13 mouse cellular contexts compared by ENCODE assay signal in genomic region chr11:62555896-62556412, GRCm38 (mm10). TPM values are rescaled to one million over a fixed set of nuclear protein-coding genes. Genes with fewer than 3 reads are reported as not detected.
DNase-seq lines count a peak whose midpoint lies in the region; ATAC-seq lines count a peak whose summit lies in the region.
"Had no signal": no experiment of that assay in that cellular context is flagged by ENCODE, and none has a peak within 500 bp of the region (broad histone marks: within the 10 kb centered on the region; RNA-seq: fewer than 3 reads in every experiment).

No protein-coding gene starts in this region.

- no peaks in the 10 kb centered on the region; the same call in 1 of the 2 replicates for H3K9me3 ChIP-seq in erythroblast, embryonic 14.5 days (ENCODE audit: control insufficient read depth, low read length)
- no peaks in the 10 kb centered on the region for H3K9me3 ChIP-seq in hindbrain, embryonic 14.5 days (ENCODE audit: control insufficient read depth, low read length)
- no peaks in the 10 kb centered on the region for H3K9me3 ChIP-seq in hindbrain, embryonic 16.5 days (ENCODE audit: control insufficient read depth, low read length)
- no peaks in the 10 kb centered on the region for H3K9me3 ChIP-seq in midbrain, embryonic 13.5 days
- H3K9me3 ChIP-seq in midbrain, embryonic 14.5 days (ENCODE audit: control insufficient read depth, low read length) = no peaks in the 10 kb centered on the region
- H3K9me3 ChIP-seq: embryonic facial prominence, embryonic 15.5 days; heart, embryonic 15.5 days had no signal

- H3K4me3 ChIP-seq in erythroblast, embryonic 14.5 days (replicated peaks) = peak overlapping the region; percentile 8
- no peak overlapping the region for H3K4me3 ChIP-seq in hindbrain, embryonic 14.5 days (replicated peaks; ENCODE audit: low read length)
- no peak overlapping the region for H3K4me3 ChIP-seq in hindbrain, embryonic 16.5 days (ENCODE audit: low read length)
- no peak overlapping the region for H3K4me3 ChIP-seq in midbrain, embryonic 13.5 days (replicated peaks)
- no peak overlapping the region for H3K4me3 ChIP-seq in midbrain, embryonic 14.5 days (replicated peaks; ENCODE audit: low read depth, low read length)
- H3K4me3 ChIP-seq: embryonic facial prominence, embryonic 15.5 days; heart, embryonic 15.5 days; layer of hippocampus, adult 2 months had no signal

- H3K27ac ChIP-seq in hindbrain, embryonic 14.5 days = no peak overlapping the region
- no peak overlapping the region for H3K27ac ChIP-seq in hindbrain, embryonic 16.5 days (ENCODE audit: low read depth, low read length)
- H3K27ac ChIP-seq in midbrain, embryonic 13.5 days = no peak overlapping the region
- no peak overlapping the region for H3K27ac ChIP-seq in midbrain, embryonic 14.5 days (replicated peaks; ENCODE audit: low read depth, low read length)
- H3K27ac ChIP-seq: embryonic facial prominence, embryonic 15.5 days; heart, embryonic 15.5 days; layer of hippocampus, adult 2 months; macrophage had no signal

- no peak for ATAC-seq in erythroblast, adult 5-6 weeks (replicated peaks; ENCODE audit: low FRiP score, poor library complexity, severe bottlenecking)
- ATAC-seq in hindbrain, embryonic 14.5 days (ENCODE audit: low FRiP score) = no peak
- no peak for ATAC-seq in hindbrain, embryonic 16.5 days
- no peak for ATAC-seq in midbrain, embryonic 13.5 days
- ATAC-seq in midbrain, embryonic 14.5 days (ENCODE audit: low FRiP score, low TSS enrichment) = no peak
- ATAC-seq in frontal cortex, adult (ENCODE audit: low TSS enrichment) = no peak
- ATAC-seq: inflammation-experienced regulatory T-cells, adult 6 months had no signal

- peaks cover 34% of the 10 kb centered on the region for H3K4me1 ChIP-seq in erythroblast, embryonic 14.5 days (ENCODE audit: control insufficient read depth)
- H3K4me1 ChIP-seq in hindbrain, embryonic 14.5 days (replicated peaks; ENCODE audit: control insufficient read depth, insufficient read depth, low read length) = peaks cover 27% of the 10 kb centered on the region
- H3K4me1 ChIP-seq in hindbrain, embryonic 16.5 days (ENCODE audit: control insufficient read depth, insufficient read depth, low read depth, low read length) = peaks cover 21% of the 10 kb centered on the region
- H3K4me1 ChIP-seq in midbrain, embryonic 13.5 days (replicated peaks) = peaks cover 39% of the 10 kb centered on the region
- H3K4me1 ChIP-seq in midbrain, embryonic 14.5 days (ENCODE audit: control insufficient read depth, insufficient read depth, low read length) = peaks cover 29% of the 10 kb centered on the region

- peaks cover 39% of the 10 kb centered on the region for H3K36me3 ChIP-seq in erythroblast, embryonic 14.5 days (ENCODE audit: control insufficient read depth)
- H3K36me3 ChIP-seq in hindbrain, embryonic 14.5 days (replicated peaks; ENCODE audit: control insufficient read depth, insufficient read depth) = peaks cover 28% of the 10 kb centered on the region
- peaks cover 10% of the 10 kb centered on the region for H3K36me3 ChIP-seq in hindbrain, embryonic 16.5 days (ENCODE audit: control insufficient read depth, insufficient read depth, low read length)
- peaks cover 25% of the 10 kb centered on the region for H3K36me3 ChIP-seq in midbrain, embryonic 13.5 days
- H3K36me3 ChIP-seq in midbrain, embryonic 14.5 days (ENCODE audit: control insufficient read depth, insufficient read depth, low read length) = peaks cover 22% of the 10 kb centered on the region

- H3K4me2 ChIP-seq in hindbrain, embryonic 14.5 days (replicated peaks) = peak overlapping the region; percentile 100; the same call in 1 of the 2 replicates
- no peak overlapping the region for H3K4me2 ChIP-seq in hindbrain, embryonic 16.5 days (ENCODE audit: low read length)
- peak overlapping the region; percentile 97 for H3K4me2 ChIP-seq in midbrain, embryonic 13.5 days (replicated peaks)
- no peak overlapping the region for H3K4me2 ChIP-seq in midbrain, embryonic 14.5 days (ENCODE audit: low read length)
- H3K4me2 ChIP-seq: embryonic facial prominence, embryonic 15.5 days; heart, embryonic 15.5 days had no signal

- H3K27me3 ChIP-seq in erythroblast, embryonic 14.5 days (ENCODE audit: control insufficient read depth) = peaks cover 11% of the 10 kb centered on the region
- no peaks in the 10 kb centered on the region for H3K27me3 ChIP-seq in hindbrain, embryonic 14.5 days (ENCODE audit: control insufficient read depth, insufficient read depth, low read length)
- no peaks in the 10 kb centered on the region for H3K27me3 ChIP-seq in hindbrain, embryonic 16.5 days (replicated peaks; ENCODE audit: control insufficient read depth, insufficient read depth, low read length)
- H3K27me3 ChIP-seq in midbrain, embryonic 13.5 days = no peaks in the 10 kb centered on the region
- H3K27me3 ChIP-seq in midbrain, embryonic 14.5 days (ENCODE audit: control insufficient read depth, insufficient read depth, low read length) = no peaks in the 10 kb centered on the region
- H3K27me3 ChIP-seq: embryonic facial prominence, embryonic 15.5 days; heart, embryonic 15.5 days had no signal

- H3K9ac ChIP-seq in hindbrain, embryonic 14.5 days = no peak overlapping the region
- no peak overlapping the region for H3K9ac ChIP-seq in hindbrain, embryonic 16.5 days (ENCODE audit: low read depth, low read length)
- H3K9ac ChIP-seq in midbrain, embryonic 13.5 days (replicated peaks) = no peak overlapping the region
- H3K9ac ChIP-seq in midbrain, embryonic 14.5 days (replicated peaks; ENCODE audit: low read length) = no peak overlapping the region
- H3K9ac ChIP-seq: embryonic facial prominence, embryonic 15.5 days; heart, embryonic 15.5 days had no signal

- DNase-seq in hindbrain, embryonic 14.5 days (ENCODE audit: low spot score) = no peak
- no peak for DNase-seq in midbrain, embryonic 14.5 days
- DNase-seq in fat pad, adult 2 months (ENCODE audit: extremely low read depth, low read depth, low spot score) = peak; percentile 50

RNA-seq across cellular contexts. Expression of gene Ubb, which starts 5.0 kb away (rescaled TPM):
- polyA plus RNA-seq in erythroblast, embryonic 14.5 days (2012) = 195 and 225 TPM in 2 replicates
- 1,189 and 1,264 TPM in 2 replicates for total RNA-seq in erythroblast, adult 5-6 weeks (2015; ENCODE audit: low replicate concordance)
- 1,425 and 1,690 TPM in 2 replicates for total RNA-seq in erythroblast, adult 5-6 weeks (2017; ENCODE audit: low replicate concordance)
- 4,396 and 4,426 TPM in 2 replicates for polyA plus RNA-seq in hindbrain, embryonic 14.5 days (2014; fragmentation: Nextera tagmentation; extraction: Ambion mirVana)
- polyA plus RNA-seq in hindbrain, embryonic 16.5 days (2015; fragmentation: Nextera tagmentation; extraction: Ambion mirVana) = 4,470 and 4,568 TPM in 2 replicates
- polyA plus RNA-seq in midbrain, embryonic 13.5 days (2015; fragmentation: Nextera tagmentation; extraction: Ambion mirVana) = 4,691 and 4,901 TPM in 2 replicates
- polyA plus RNA-seq in midbrain, embryonic 14.5 days (2014; fragmentation: Nextera tagmentation; extraction: Ambion mirVana) = 4,878 and 5,143 TPM in 2 replicates

RNA-seq across cellular contexts. Expression of gene Cenpv, which starts 16.9 kb away (rescaled TPM):
- polyA plus RNA-seq in erythroblast, embryonic 14.5 days (2012) = 1.4 and 1.9 TPM in 2 replicates
- total RNA-seq in erythroblast, adult 5-6 weeks (2015; ENCODE audit: low replicate concordance) = 1.7 and 9.6 TPM in 2 replicates
- total RNA-seq in erythroblast, adult 5-6 weeks (2017; ENCODE audit: low replicate concordance) = 5.7 and 14.6 TPM in 2 replicates
- 63.8 and 64.8 TPM in 2 replicates for polyA plus RNA-seq in hindbrain, embryonic 14.5 days (2014; fragmentation: Nextera tagmentation; extraction: Ambion mirVana)
- polyA plus RNA-seq in hindbrain, embryonic 16.5 days (2015; fragmentation: Nextera tagmentation; extraction: Ambion mirVana) = 23.8 and 50.7 TPM in 2 replicates
- 52.8 and 65.6 TPM in 2 replicates for polyA plus RNA-seq in midbrain, embryonic 13.5 days (2015; fragmentation: Nextera tagmentation; extraction: Ambion mirVana)
- polyA plus RNA-seq in midbrain, embryonic 14.5 days (2014; fragmentation: Nextera tagmentation; extraction: Ambion mirVana) = 72.2 and 89.3 TPM in 2 replicates

RNA-seq across cellular contexts. Expression of gene Trpv2, which starts 18.3 kb away (rescaled TPM):
- 0.03 and 0.04 TPM in 2 replicates for polyA plus RNA-seq in erythroblast, embryonic 14.5 days (2012)
- 2.3 and 4.2 TPM in 2 replicates for total RNA-seq in erythroblast, adult 5-6 weeks (2015; ENCODE audit: low replicate concordance)
- 6.8 and 7.7 TPM in 2 replicates for total RNA-seq in erythroblast, adult 5-6 weeks (2017; ENCODE audit: low replicate concordance)
- polyA plus RNA-seq in hindbrain, embryonic 14.5 days (2014; fragmentation: Nextera tagmentation; extraction: Ambion mirVana) = 22.6 and 28.2 TPM in 2 replicates
- polyA plus RNA-seq in hindbrain, embryonic 16.5 days (2015; fragmentation: Nextera tagmentation; extraction: Ambion mirVana) = 35.3 and 36.6 TPM in 2 replicates
- 20.7 TPM in 2 replicates for polyA plus RNA-seq in midbrain, embryonic 13.5 days (2015; fragmentation: Nextera tagmentation; extraction: Ambion mirVana)
- polyA plus RNA-seq in midbrain, embryonic 14.5 days (2014; fragmentation: Nextera tagmentation; extraction: Ambion mirVana) = 26.4 and 28.0 TPM in 2 replicates

Comparison
In these comparisons a context has a peak if more than half of its experiments do, and no peak if none do; other contexts are left out.
1. H3K4me2 ChIP-seq: peak in hindbrain, embryonic 14.5 days (single experiment) and midbrain, embryonic 13.5 days (single experiment); none in hindbrain, embryonic 16.5 days (single experiment) and midbrain, embryonic 14.5 days (single experiment).
2. RNA of gene Ubb, which starts 5.0 kb away (polyA plus RNA-seq): 4,878 to 5,143 TPM in midbrain, embryonic 14.5 days, 4,691 to 4,901 TPM in midbrain, embryonic 13.5 days, 4,470 to 4,568 TPM in hindbrain, embryonic 16.5 days and 4,396 to 4,426 TPM in hindbrain, embryonic 14.5 days; 195 to 225 TPM in erythroblast, embryonic 14.5 days; every median in the first group is over 10 times any median in the second.
3. RNA of gene Trpv2, which starts 18.3 kb away (polyA plus RNA-seq): 35.3 to 36.6 TPM in hindbrain, embryonic 16.5 days, 26.4 to 28.0 TPM in midbrain, embryonic 14.5 days, 22.6 to 28.2 TPM in hindbrain, embryonic 14.5 days and 20.7 TPM in midbrain, embryonic 13.5 days; 0.03 to 0.04 TPM in erythroblast, embryonic 14.5 days; every median in the first group is over 10 times any median in the second.